Mouse (Mus musculus) E14TG2a.4 (cell line): Measurements from ENCODE around the gene Slc5a5.

ENCODE experiments used
- H3K27me3 ChIP-seq: 2 replicates; pipeline ENCODE4 v1.6.1; 2014; ENCODE audit warnings: low read length, control low read depth; ENCODE audit not compliant: insufficient read depth
- H3K36me3 ChIP-seq: 2 replicates; pipeline ENCODE4 v1.6.1; 2014; ENCODE audit warnings: low read length, control low read depth; ENCODE audit not compliant: insufficient read depth
- H3K4me1 ChIP-seq: replicated peaks from 2 replicates; pipeline ENCODE4 v1.6.1; 2014; ENCODE audit warnings: low read depth, low read length, control low read depth
- H3K4me3 ChIP-seq: replicated peaks from 2 replicates; pipeline ENCODE4 v1.5.1; 2014; ENCODE audit warnings: mild to moderate bottlenecking, low read length
- H3K9me3 ChIP-seq: 2 replicates; pipeline ENCODE4 v1.6.1; 2014; ENCODE audit warnings: low read length, control low read depth
- CTCF ChIP-seq: conservative IDR thresholded peaks from 2 replicates; pipeline ENCODE4 v1.5.1; 2014; ENCODE audit warnings: low read length
- NANOG ChIP-seq: IDR thresholded peaks from 2 replicates; pipeline ENCODE4 v1.6.1; 2014; ENCODE audit warnings: borderline replicate concordance, low read length, mixed read lengths
- POU5F1 ChIP-seq: IDR thresholded peaks from 2 replicates; pipeline ENCODE4 v1.6.1; 2014; ENCODE audit warnings: low read length, borderline replicate concordance

The Slc5a5 gene

DNA sequence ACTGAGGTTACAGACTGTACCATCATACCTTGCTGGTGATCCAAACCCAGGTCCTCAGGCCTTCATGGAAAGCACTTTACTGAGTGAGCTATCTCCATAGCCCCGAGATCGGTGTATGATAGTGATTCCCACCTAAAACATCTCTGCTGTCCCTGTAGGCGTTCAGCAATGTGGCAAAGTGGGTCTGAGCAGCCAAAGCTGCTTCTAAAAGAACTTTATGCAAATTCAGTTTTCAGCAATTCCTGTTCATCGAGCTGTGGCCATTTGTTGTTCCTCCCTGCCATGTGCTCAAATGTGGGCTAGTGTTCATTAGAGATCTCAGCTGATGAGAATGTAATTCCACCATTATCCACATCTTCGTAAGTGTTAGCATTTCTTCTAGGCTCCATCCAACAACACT is 33.8 kb upstream of the Slc5a5 start:
- Histone ChIP-seq H3K27me3 (peaks cover 4% of the 10 kb centered on the region; the same call in 1 of the 2 replicates), H3K4me3 (no peak overlapping the region), H3K9me3 (peaks cover 4% of the 10 kb centered on the region; the same call in 1 of the 2 replicates), H3K36me3 (0 out of 2 replicates have a peak, but pooled peaks cover 4% of the 10 kb centered on the region), H3K4me1 (no peaks in the 10 kb centered on the region)
- no peak for TF ChIP-seq POU5F1
- TF ChIP-seq CTCF: no peak
- TF ChIP-seq NANOG: no peak

DNA sequence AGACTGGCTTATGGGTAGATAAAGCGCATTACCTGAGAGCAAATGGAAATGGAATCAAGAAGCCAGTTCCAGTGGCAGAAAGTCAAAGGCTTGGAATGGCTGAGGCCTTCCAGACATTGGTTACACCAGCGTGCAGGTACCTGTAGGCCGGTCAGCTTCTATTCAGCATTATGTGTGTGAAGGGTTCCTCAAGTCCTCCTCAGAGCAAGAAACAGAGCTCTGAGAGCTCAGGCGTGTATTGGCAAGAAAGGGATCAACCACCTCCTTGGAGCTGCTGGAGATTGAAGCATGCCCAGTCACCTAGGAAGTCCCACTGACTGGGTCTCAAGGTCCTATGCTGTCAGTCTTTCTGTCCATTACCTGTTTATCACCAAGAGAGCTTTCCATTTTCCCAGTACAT is 33.2 kb upstream of the Slc5a5 start:
- Histone ChIP-seq H3K4me3 (no peak overlapping the region), H3K36me3 (0 out of 2 replicates have a peak, but pooled peaks cover 4% of the 10 kb centered on the region), H3K4me1 (no peaks in the 10 kb centered on the region), H3K27me3 (peaks cover 3% of the 10 kb centered on the region; the same call in 1 of the 2 replicates), H3K9me3 (no peaks in the 10 kb centered on the region)
- TF ChIP-seq POU5F1: no peak
- TF ChIP-seq CTCF: no peak
- no peak for TF ChIP-seq NANOG

- TF ChIP-seq POU5F1 (no peak), CTCF (no peak), NANOG (no peak)
- Histone ChIP-seq H3K9me3 (no peaks in the 10 kb centered on the region), H3K4me3 (no peak overlapping the region), H3K27me3 (no peaks in the 10 kb centered on the region), H3K4me1 (no peaks in the 10 kb centered on the region), H3K36me3 (peaks cover 11% of the 10 kb centered on the region)
Observed at GRCm38 (mm10) chr8:70924151-70924550, 31.6 kb upstream of the Slc5a5 start.

- peaks cover 50% of the 10 kb centered on the region for H3K36me3 ChIP-seq
- no peaks in the 10 kb centered on the region for H3K9me3 ChIP-seq
- H3K4me3 ChIP-seq: no peak overlapping the region
- peaks cover 20% of the 10 kb centered on the region for H3K4me1 ChIP-seq
- H3K27me3 ChIP-seq: no peaks in the 10 kb centered on the region
- TF ChIP-seq POU5F1 (no peak), CTCF (no peak), NANOG (no peak)
Observed at GRCm38 (mm10) chr8:70920049-70920922, 27.7 kb upstream of the Slc5a5 start.

DNA sequence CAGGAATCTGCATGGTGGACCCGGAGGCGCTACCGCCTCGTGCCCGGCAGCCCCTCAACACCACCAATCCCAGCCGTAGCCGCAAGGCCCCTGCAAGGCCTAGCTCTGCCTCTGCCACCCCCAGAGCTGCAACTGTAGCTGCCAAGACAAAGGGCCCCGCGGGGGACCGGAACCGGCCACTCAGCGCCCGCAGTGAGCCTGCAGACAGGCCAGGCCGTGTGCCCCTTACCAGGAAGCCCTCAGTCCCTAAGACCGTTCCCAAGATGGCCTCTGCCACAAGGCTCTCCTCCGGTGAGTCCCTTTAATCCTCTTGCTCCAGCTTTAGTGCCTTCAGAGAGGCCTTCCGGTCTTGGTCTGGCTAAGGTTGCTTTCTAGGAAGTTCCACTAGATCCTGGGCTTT is 22.1 kb upstream of the Slc5a5 start:
- Histone ChIP-seq H3K27me3 (no peaks in the 10 kb centered on the region), H3K9me3 (no peaks in the 10 kb centered on the region), H3K4me1 (peaks cover 67% of the 10 kb centered on the region), H3K36me3 (peaks cover 93% of the 10 kb centered on the region), H3K4me3 (peak overlapping the region; percentile 71)
- TF ChIP-seq CTCF: no peak
- no peak for TF ChIP-seq POU5F1
- TF ChIP-seq NANOG: peak; percentile 82

GRCm38 (mm10) chr8:70913523-70913922 is 21.0 kb upstream of the Slc5a5 start:
- H3K36me3 ChIP-seq: peaks cover 88% of the 10 kb centered on the region
- no peaks in the 10 kb centered on the region for H3K9me3 ChIP-seq
- H3K4me3 ChIP-seq: peak overlapping the region; percentile 71
- TF ChIP-seq NANOG (no peak), CTCF (no peak), POU5F1 (no peak)
- H3K27me3 ChIP-seq: no peaks in the 10 kb centered on the region
- H3K4me1 ChIP-seq: peaks cover 72% of the 10 kb centered on the region

GRCm38 (mm10) chr8:70912955-70913354 is 20.4 kb upstream of the Slc5a5 start:
- H3K4me3 ChIP-seq: peak overlapping the region; percentile 71
- TF ChIP-seq NANOG: no peak
- TF ChIP-seq POU5F1: no peak
- no peak for TF ChIP-seq CTCF

DNA sequence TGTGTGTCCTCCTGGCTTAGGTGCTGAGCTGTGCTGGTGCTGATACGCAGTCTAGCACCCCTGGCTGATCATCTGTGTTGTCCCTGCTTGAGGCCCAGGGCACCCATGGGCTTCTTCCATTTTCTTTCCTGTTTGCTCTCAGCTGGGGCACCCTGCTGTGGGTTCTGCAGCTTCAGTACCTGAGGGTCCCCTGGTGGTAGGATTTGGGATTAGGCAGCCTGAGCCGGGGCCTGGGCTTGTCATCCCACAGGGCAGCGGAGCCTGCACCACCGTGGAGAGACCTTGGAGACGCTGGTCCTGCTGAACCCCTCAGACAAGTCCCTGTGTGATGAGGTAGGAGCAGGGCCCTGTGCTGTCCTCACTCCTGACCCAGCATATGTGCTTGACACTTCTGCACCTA is 19.0 kb upstream of the Slc5a5 start:
- Histone ChIP-seq H3K36me3 (peaks cover 74% of the 10 kb centered on the region), H3K9me3 (no peaks in the 10 kb centered on the region), H3K4me3 (no peak overlapping the region), H3K27me3 (no peaks in the 10 kb centered on the region), H3K4me1 (peaks cover 79% of the 10 kb centered on the region)
- TF ChIP-seq CTCF (peak; percentile 46), POU5F1 (no peak), NANOG (no peak)

More at GRCm38 (mm10) chr8:70912955-70913354, 20.4 kb upstream of the Slc5a5 start:
- peaks cover 83% of the 10 kb centered on the region for H3K36me3 ChIP-seq
- H3K4me1 ChIP-seq: peaks cover 72% of the 10 kb centered on the region
- H3K9me3 ChIP-seq: no peaks in the 10 kb centered on the region
- no peaks in the 10 kb centered on the region for H3K27me3 ChIP-seq

- peaks cover 33% of the 10 kb centered on the region for H3K36me3 ChIP-seq
- H3K4me1 ChIP-seq: peaks cover 68% of the 10 kb centered on the region
- TF ChIP-seq POU5F1: no peak
- no peak for TF ChIP-seq CTCF
- TF ChIP-seq NANOG: no peak
- H3K27me3 ChIP-seq: no peaks in the 10 kb centered on the region
- no peak overlapping the region for H3K4me3 ChIP-seq
- H3K9me3 ChIP-seq: no peaks in the 10 kb centered on the region
Observed at GRCm38 (mm10) chr8:70907518-70907917, 15.0 kb upstream of the Slc5a5 start.
